Mouse (Mus musculus) liver, embryonic 14.5 days (tissue): ENCODE measurements at regions not wholly inside any gene's neighbourhood (a gene's known extent, or its start where the extent isn't known, plus 50 kb on each side); places are given as distances from the start of the nearest gene placed in this dataset.
"Not testable (repeated sequence)": the region's sequence is repeated elsewhere in the genome, so short reads cannot be mapped to it uniquely, and the experiment has no call there.

Source experiments
- ATAC-seq: fragments of 200-750 bp; cut with Nextera tagmentation; 2 replicates; pipeline ENCODE4 v1.8.0; 2017; ENCODE audit warnings: moderate number of reproducible peaks, mild to moderate bottlenecking, moderate library complexity; ENCODE audit not compliant: insufficient read depth
- DNase-seq, 3 experiments: peaks; one replicate each; pipeline ENCODE4 v3.0.0-alpha.2; 2012 to 2013; ENCODE audit warnings: low read depth in 3 of 3, low spot score in 3 of 3
- H3K27ac ChIP-seq: fragments of 300-500 bp; sonication (generic); 2 replicates; pipeline ENCODE4 v1.5.1; 2014; ENCODE audit warnings: moderate library complexity, mild to moderate bottlenecking, control low read depth, inconsistent platforms
- H3K27me3 ChIP-seq: fragments of 300-500 bp; sonication (generic); 2 replicates; pipeline ENCODE4 v1.6.1; 2014; ENCODE audit warnings: mild to moderate bottlenecking, low read length, moderate library complexity; ENCODE audit not compliant: control insufficient read depth, insufficient read depth
- H3K36me3 ChIP-seq: fragments of 300-500 bp; sonication (generic); replicated peaks from 2 replicates; pipeline ENCODE4 v1.6.1; 2014; ENCODE audit warnings: low read depth; ENCODE audit not compliant: control insufficient read depth, insufficient read depth
- H3K4me1 ChIP-seq, 2 experiments: fragments of 200-500 bp in 1 of 2; fragments of 300-500 bp in 1 of 2; sonication (generic) in 1 of 2; replicated peaks; 2 replicates each; pipeline ENCODE4 v1.6.1; 2012 to 2014; ENCODE audit warnings: antibody characterized with exemption in 1 of 2, inconsistent platforms in 1 of 2, low read length in 1 of 2; ENCODE audit not compliant: control insufficient read depth in 2 of 2, insufficient read depth in 2 of 2
- H3K4me2 ChIP-seq: fragments of 300-500 bp; sonication (generic); 2 replicates; pipeline ENCODE4 v1.6.1; 2014; ENCODE audit warnings: low read depth, mild to moderate bottlenecking, control low read depth, moderate library complexity
- H3K4me3 ChIP-seq, 2 experiments: fragments of 200-500 bp in 1 of 2; fragments of 300-500 bp in 1 of 2; sonication (generic) in 1 of 2; 2 replicates each; pipeline ENCODE4 v1.5.1; 2012 to 2014; ENCODE audit warnings: low read depth in 2 of 2, low read length in 2 of 2, mild to moderate bottlenecking in 2 of 2, control low read depth in 1 of 2, inconsistent platforms in 1 of 2, moderate library complexity in 1 of 2; ENCODE audit not compliant: insufficient read depth in 1 of 2
- H3K9ac ChIP-seq: fragments of 300-500 bp; sonication (generic); replicated peaks from 2 replicates; pipeline ENCODE4 v1.6.1; 2014; ENCODE audit warnings: mild to moderate bottlenecking, control low read depth, moderate library complexity
- H3K9me3 ChIP-seq: fragments of 300-500 bp; sonication (generic); 2 replicates; pipeline ENCODE4 v1.6.1; 2016; ENCODE audit warnings: low read length, mixed read lengths; ENCODE audit not compliant: control insufficient read depth
- CTCF ChIP-seq: IDR thresholded peaks from 2 replicates; pipeline ENCODE4 v1.5.1; 2016; ENCODE audit warnings: antibody characterized with exemption, low read depth, control low read depth
- EP300 ChIP-seq: IDR thresholded peaks from 2 replicates; pipeline ENCODE4 v1.6.1; 2016; ENCODE audit warnings: antibody characterized with exemption, low read depth
- WGBS: fragments of 180-500 bp; shearing (Covaris S2); extraction: QIAGEN DNeasy Blood & Tissue Kit; methylation state at CpG from one replicate; pipeline ENCODE4 v1.1.7; 2014; ENCODE audit not compliant: insufficient replicate concordance; 5-methylcytosine and 5-hydroxymethylcytosine counted together

DNA sequence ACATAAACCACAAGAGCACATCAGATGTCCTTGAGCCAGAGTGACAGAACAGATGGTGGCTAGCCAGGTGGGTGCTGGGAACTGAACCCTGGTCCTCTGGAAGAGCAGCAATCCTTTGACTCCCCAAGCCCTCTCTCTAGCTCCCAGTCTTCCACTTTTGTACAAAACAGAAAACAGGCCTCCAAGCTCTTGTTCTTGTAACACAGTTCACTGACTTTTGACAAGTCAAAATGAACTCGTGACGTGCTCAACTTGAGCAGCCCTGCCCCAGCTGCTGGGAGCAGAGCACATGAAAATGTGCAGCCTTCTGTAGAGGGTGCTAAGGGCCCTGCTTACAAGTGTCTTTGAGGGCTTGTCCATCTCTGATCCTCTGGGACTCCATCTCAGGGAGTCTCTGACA is 457.8 kb upstream of the Cdh5 start:
- DNase-seq (no peak), ATAC-seq (no peak)
- H3K9me3 ChIP-seq, result no peaks in the 10 kb centered on the region
- no peaks in the 10 kb centered on the region for H3K27me3 ChIP-seq
- H3K9ac ChIP-seq, result no peak overlapping the region
- no peak overlapping the region for H3K27ac ChIP-seq
- TF ChIP-seq EP300 (no peak), CTCF (no peak)
- H3K4me2 ChIP-seq, result no peak overlapping the region
- 54% methylated on average over 2 of the region's 2 CpGs for WGBS
- no peaks in the 10 kb centered on the region for H3K36me3 ChIP-seq
- H3K4me1 ChIP-seq, result no peaks in the 10 kb centered on the region
- H3K4me3 ChIP-seq, result no peak overlapping the region

DNA sequence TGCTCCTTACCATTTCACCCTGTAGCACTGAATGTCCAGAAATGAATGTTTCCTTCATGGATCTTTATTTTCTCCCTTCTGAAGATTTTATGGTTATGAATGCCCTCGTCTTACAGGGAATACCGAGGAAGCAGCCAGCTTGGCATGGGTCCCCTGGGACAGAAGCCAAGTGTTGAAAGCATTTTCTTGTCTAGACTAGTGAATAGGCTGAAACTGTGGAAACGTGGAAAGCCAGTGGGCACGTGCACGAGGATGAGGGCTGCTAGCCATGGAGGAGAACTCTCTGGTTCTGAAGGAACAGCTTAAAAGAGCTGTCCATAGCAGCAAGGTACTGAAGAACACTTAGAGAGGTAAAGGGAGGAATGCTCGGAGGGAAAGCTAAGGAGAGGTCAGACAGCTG is 457.3 kb upstream of the Cdh5 start:
- no peaks in the 10 kb centered on the region for H3K9me3 ChIP-seq
- H3K36me3 ChIP-seq, result no peaks in the 10 kb centered on the region
- no peak overlapping the region for H3K9ac ChIP-seq
- no peak for TF ChIP-seq CTCF
- 52% methylated on average over 6 of the region's 6 CpGs for WGBS
- no peak overlapping the region for H3K4me2 ChIP-seq
- ATAC-seq (no peak), DNase-seq (no peak)
- no peaks in the 10 kb centered on the region for H3K27me3 ChIP-seq
- no peak overlapping the region for H3K27ac ChIP-seq
- H3K4me3 ChIP-seq, result no peak overlapping the region
- no peaks in the 10 kb centered on the region for H3K4me1 ChIP-seq

DNA sequence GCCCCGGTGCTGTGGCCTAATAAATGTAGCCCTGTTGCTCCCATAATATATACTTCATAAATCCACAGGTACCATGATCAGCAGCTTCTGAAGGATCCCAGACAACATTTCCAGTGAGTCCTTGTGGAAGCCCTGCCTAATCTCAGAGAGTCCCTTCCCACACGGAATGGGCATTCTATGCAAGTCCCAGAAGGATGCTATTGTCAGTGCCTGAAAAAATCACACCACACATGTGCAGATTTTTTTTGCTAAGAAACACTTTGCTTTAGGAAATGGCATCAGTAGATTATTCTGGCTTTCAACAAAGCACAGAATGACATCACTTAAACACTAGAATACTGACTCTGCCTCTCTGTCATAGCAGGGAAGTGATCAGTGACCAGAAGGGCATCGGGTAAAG is 456.6 kb upstream of the Cdh5 start:
- Histone ChIP-seq H3K27me3 (no peaks in the 10 kb centered on the region), H3K9ac (no peak overlapping the region), H3K27ac (no peak overlapping the region), H3K36me3 (no peaks in the 10 kb centered on the region), H3K4me3 (no peak overlapping the region), H3K4me1 (no peaks in the 10 kb centered on the region), H3K9me3 (no peaks in the 10 kb centered on the region), H3K4me2 (no peak overlapping the region)
- no peak for ATAC-seq
- TF ChIP-seq CTCF (no peak), EP300 (no peak)
- 80% methylated on average over 3 of the region's 3 CpGs for WGBS
- no peak for DNase-seq

DNA sequence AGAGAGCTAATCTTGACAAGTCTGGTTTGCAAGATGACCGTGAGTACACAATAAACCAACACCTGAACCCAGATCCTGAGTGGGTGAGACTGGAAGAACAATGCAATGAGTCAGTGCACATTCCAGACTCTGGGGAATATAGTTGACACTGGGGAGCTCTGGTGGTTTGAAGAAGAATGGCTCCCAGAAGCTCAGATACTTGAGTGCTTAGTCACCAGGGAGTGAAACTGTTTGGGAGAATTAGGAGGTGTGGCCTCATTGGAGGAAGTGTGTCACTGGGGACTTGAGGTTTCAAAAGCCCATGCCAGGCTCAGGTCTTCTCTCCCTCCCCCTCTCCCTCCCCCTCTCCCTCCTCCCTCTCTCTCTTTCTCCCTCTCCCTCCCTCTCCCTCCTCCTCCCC is 436.6 kb upstream of the Cdh5 start:
- H3K36me3 ChIP-seq, result no peaks in the 10 kb centered on the region
- H3K4me2 ChIP-seq, result no peak overlapping the region
- ATAC-seq (no peak), DNase-seq (no peak)
- no peak for TF ChIP-seq CTCF
- TF ChIP-seq EP300, result no peak
- H3K27ac ChIP-seq, result no peak overlapping the region
- no peak overlapping the region for H3K9ac ChIP-seq
- no peak overlapping the region for H3K4me3 ChIP-seq
- no peaks in the 10 kb centered on the region for H3K4me1 ChIP-seq
- WGBS, result 45% methylated on average over 1 of the region's 1 CpGs
- H3K27me3 ChIP-seq, result no peaks in the 10 kb centered on the region
- no peaks in the 10 kb centered on the region for H3K9me3 ChIP-seq

DNA sequence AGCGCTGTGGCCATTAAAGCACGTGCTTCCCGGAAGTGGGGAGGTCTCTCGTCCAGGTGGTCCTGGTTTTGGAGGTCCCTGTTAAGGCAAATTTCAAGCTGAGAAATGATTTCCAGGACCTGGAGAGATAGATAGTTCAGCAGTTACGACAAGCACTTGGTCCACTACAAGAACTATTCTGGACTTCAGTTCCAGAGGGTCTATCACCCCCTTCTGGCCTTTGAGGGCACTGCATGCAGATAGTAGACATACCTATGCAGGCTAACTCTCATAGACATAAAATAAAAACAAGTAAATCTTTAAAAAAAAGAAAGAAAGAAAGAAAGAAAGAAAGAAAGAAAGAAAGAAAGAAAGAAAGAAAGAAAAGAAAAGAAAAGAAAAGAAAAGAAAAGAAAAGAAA is 415.2 kb upstream of the Cdh5 start:
- not testable (repeated sequence) for DNase-seq, H3K27me3 ChIP-seq, H3K4me3 ChIP-seq, H3K4me2 ChIP-seq, H3K9me3 ChIP-seq, H3K27ac ChIP-seq, ATAC-seq, H3K36me3 ChIP-seq, H3K9ac ChIP-seq, H3K4me1 ChIP-seq
- 71% methylated on average over 5 of the region's 5 CpGs for WGBS

DNA sequence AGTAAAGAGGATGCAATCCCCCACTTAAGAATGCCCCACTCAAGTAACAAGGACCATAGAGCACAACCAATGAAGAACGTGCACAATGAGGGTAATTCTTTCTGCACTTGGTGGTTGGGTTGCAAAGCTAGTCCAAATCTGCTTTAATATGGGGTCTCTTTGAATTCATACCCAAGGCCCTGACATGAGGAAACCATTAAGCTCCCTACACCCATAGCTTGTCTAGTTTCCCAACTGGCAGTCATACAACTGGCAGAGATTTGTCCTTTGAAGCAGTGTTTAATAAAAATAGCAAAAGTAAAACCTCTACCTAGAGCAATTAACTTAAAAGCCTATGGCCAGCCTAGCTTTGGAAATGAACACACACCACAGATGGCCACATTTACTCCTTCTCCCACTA is 411.0 kb upstream of the Cdh5 start:
- Histone ChIP-seq H3K9ac (no peak overlapping the region), H3K36me3 (no peaks in the 10 kb centered on the region), H3K27ac (no peak overlapping the region), H3K27me3 (no peaks in the 10 kb centered on the region), H3K4me1 (no peaks in the 10 kb centered on the region), H3K9me3 (no peaks in the 10 kb centered on the region), H3K4me2 (no peak overlapping the region), H3K4me3 (no peak overlapping the region)
- DNase-seq (no peak), ATAC-seq (no peak)
- 69% methylated on average over 1 of the region's 1 CpGs for WGBS
- no peak for TF ChIP-seq CTCF
